Mouse (Mus musculus): ENCODE measurements around the gene Dock9. TPM values are rescaled to one million over a fixed set of nuclear protein-coding genes. Genes with fewer than 3 reads are reported as not detected.

Gene Dock9
- total RNA-seq (2021), result 10 to 100 TPM; 20.9 to 27.5 TPM
- long read RNA-seq, experiment 1, partial matches to known transcripts, result 1 of 3 reads
- long read RNA-seq, experiment 1, other reads (novel, unspliced or antisense), result 2 of 3 reads
- long read RNA-seq, experiment 2, partial matches to known transcripts, result 0 of 2 reads
- long read RNA-seq, experiment 2, other reads (novel, unspliced or antisense), result 2 of 2 reads

DNA sequence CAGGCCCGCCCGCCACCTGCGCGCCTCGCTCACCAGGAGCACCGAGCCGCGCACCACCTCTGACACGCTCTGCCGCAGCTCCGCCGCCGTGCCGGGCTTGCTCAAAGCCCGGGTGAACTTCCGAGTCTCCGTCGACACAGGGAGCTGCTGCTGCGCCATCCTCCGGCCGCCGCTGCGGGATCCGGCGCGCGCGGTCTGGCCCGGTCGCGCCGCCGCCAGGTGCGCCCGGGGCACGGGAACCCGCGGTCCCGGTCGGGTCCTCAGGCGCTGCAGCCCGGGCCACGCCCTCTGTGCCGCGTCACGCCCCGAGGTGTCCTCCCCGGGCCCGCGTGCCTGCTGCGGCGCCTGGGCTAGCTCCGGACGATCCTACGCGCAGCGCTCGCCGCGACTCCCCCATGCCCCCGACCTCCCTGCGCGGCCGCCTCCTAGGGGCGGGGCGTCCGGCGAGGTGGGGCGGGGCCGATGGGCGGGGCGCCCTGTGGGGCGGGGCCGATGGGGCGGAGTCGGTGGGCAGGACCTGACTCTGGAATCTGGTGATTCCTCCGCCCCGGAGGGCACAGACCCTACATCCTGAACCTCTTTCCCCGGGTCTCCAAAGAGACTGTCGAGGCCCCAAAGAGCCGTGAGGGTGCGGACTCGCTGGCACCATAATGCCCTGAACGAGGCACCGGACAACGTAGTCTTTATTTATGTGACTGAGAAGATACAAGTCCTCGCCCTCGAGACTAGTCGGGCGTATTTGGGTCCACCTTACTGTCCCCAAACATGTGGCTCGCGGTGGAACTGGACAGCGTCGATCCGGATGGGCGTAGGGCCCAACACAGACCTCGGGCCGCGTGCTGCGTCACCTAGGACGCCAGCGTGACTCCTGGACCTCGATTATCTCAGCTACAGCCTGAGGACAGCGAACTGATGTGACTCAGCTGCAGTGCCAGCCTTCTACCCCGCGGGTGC lies at the start of gene Dock9:
Gene Dock9 (minus strand): TSS at position 381 of the 954 bp plus-strand sequence.
- DNase-seq, result peak; percentile 92 to 94

DNA sequence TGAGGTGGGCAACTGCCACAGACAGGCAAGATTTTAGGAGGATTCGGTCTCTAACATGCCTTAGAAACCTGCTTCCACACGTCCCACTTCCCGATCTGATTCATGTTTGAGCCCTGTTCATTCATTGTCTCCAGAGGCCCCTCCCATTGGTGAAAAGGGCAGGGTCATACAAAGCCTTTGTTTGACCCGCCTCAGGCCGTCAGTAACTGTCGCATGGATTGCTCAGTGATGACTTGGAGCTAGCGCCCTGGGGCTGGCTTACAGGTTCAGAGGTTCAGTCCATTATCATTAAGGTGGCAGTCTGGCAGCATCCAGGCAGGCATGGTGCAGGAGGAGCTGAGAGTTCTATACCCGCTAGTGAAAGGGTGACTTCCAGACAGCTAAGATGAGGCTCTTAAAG lies 46.8 kb upstream of the Dock9 start:
- DNase-seq, result no peak

DNA sequence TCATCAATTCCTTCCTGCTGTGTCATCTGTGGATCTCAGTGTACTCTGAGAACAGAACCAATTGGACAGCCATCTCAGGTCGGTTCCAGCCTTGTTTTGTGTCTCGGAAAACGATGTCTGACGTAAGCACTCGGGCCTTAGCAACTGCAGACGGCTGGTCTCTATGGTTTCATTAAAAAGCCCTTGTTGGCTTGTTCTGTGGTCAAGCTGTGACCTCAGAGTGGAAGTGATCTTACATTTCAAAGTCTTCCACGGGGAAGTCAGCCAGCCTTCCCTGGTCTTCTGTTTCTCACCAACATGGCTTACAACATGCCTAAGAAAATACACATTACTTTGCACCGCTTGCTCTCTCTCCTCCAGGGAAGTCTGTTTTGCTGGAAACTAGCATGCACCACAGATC lies 42.6 kb upstream of the Dock9 start:
- no peak for DNase-seq

GRCm38 (mm10) chr14:121838161-121838560 lies 40.5 kb upstream of the Dock9 start:
- no peak for DNase-seq

GRCm38 (mm10) chr14:121833001-121833520 lies 35.4 kb upstream of the Dock9 start:
- no peak for DNase-seq

DNA sequence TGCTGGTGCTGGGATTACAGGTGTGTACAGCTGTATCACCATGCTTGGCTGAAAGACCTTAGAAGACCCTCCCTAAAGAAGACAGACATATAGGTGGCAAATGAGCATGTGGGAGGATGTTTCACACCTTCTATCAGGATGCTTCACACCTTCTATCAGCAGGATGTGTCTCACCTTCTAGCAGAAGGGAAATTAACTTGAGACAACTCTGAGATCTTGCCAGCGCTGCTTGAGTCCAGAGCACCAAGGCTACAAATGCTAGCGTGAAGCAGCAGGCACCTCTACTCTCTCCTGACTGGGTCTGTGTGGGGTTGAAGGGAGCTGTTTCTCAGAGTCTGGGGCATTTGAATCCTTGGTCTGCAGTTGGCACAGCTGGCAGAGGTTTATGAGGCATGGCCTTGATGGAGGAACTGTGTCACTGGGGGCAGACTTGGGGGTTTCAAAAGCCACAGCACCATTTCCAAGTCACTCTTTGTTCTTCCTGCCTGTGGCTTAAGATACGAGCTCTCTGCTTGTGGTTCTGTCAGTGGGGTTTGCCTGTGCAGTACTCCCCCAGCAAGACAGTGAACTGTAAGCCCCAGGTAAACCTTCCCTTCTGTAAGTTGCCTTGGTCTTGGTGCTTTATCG lies 32.3 kb upstream of the Dock9 start:
- DNase-seq, result no peak

- no peak for DNase-seq
Measured at GRCm38 (mm10) chr14:121827091-121827490, 29.5 kb upstream of the Dock9 start.

DNA sequence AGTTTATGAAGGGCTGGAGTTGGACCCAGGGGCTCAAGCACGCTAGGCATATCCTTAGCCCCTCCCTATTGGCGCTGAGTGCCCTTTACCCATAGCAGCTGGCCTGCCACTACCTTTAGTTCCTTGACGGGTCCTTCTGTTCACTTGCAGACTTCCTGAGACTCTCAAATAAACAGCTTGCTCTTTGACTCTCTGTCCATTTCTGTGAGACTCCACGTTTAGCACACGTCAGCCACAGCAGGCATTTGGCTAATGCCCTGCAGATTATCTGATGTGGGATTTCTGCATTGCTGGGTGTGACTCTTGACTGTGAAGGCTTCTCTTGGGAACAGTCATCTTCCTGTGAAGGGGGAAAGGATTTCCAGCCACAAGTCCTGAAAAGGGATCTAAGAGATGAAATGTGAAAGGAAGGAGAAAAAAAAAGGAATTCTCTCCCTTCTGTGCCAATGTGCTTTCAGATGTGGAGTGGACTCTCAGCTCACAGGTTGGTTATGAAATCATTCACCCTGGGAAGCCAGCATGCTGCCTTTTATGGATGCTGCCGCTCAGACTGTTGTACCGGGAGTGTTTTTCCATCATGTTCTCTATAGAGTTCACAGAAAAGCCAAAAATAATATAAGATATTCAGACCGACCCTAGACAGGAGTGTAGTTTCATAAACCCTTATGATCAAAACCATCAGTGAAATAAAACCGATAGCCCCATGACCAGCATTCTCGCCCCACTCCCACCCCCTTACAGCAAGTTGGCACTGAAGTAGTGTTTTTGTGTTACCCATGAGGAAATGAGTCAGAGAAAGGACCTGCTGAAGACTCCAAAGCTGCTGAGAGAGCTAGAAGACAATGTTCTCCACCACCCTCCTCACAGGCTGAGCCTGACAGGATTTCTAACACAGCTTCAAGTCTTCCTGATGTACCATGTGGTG lies 28.1 kb upstream of the Dock9 start:
- DNase-seq, result no peak

- peak; percentile 77 to 78 for DNase-seq
Measured at GRCm38 (mm10) chr14:121824322-121825103, 26.9 kb upstream of the Dock9 start.

- DNase-seq, result no peak
Measured at GRCm38 (mm10) chr14:121822997-121823396, 25.4 kb upstream of the Dock9 start.

- no peak for DNase-seq
Measured at GRCm38 (mm10) chr14:121822506-121822905, 24.9 kb upstream of the Dock9 start.

DNA sequence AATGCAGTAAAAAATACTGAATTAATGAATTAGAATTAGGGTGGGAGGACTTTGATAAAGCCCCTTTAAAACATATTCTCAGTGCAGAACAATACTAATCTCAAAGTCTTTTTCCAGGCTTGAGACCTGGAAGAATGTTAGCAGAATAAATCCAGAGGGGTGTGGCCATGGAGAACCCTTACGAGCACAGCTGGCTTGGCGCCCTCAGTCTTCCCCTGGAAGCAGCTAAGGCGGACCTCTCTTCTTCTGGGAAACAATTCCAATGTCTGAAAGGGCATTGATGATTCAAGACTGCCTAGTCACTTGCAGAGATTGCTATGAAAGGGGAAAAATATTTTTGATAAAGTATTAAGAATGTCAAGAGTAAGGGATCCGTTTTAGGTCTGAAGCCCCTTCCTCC lies 9.2 kb upstream of the Dock9 start:
- no peak for DNase-seq

- DNase-seq, result no peak
Measured at GRCm38 (mm10) chr14:121806316-121806715, 8.7 kb upstream of the Dock9 start.

GRCm38 (mm10) chr14:121804461-121804860 lies 6.8 kb upstream of the Dock9 start:
- DNase-seq, result no peak

GRCm38 (mm10) chr14:121800962-121801361 lies 3.3 kb upstream of the Dock9 start:
- peak; percentile 21 to 48 for DNase-seq

DNA sequence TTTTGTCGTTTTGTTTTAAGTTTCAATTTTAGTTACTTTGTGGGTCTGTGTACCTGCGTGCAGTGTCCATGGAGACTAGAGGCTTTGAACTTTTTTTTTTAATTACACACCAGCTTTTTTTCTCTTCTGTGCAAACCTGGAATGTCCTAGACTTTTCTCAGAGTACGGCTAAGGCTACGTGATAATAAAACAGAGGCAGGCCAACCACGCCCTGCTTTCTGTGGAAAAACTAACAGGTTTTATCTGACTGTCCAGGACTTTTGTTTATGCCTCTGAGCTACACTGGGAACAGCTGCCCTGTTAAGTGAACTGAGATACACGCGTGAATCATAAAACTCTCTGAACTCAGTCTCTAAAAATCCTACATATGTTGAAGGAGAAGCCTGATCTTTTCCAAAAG lies 1.5 kb upstream of the Dock9 start:
- no peak for DNase-seq

DNA sequence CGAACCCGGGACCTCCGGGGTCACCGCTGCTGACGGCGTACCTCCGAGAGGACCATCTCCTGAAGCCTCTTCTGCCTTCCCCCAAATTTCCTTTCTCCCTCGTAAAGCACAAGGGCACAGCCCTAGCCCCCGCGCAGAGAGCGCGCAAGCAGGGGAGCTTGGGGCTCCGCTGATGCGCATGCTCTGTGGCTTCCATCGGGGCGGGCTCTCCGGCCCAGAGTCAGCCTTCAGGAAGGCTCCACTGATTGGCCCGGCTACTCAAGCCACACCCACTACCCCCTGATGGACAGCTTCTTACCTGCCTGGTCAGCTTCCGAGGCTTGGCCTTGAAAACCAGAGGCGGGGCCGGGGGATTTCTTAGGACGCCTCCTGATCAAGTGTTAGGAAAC lies 768 bp upstream of the Dock9 start:
- DNase-seq, result peak; percentile 92 to 95

DNA sequence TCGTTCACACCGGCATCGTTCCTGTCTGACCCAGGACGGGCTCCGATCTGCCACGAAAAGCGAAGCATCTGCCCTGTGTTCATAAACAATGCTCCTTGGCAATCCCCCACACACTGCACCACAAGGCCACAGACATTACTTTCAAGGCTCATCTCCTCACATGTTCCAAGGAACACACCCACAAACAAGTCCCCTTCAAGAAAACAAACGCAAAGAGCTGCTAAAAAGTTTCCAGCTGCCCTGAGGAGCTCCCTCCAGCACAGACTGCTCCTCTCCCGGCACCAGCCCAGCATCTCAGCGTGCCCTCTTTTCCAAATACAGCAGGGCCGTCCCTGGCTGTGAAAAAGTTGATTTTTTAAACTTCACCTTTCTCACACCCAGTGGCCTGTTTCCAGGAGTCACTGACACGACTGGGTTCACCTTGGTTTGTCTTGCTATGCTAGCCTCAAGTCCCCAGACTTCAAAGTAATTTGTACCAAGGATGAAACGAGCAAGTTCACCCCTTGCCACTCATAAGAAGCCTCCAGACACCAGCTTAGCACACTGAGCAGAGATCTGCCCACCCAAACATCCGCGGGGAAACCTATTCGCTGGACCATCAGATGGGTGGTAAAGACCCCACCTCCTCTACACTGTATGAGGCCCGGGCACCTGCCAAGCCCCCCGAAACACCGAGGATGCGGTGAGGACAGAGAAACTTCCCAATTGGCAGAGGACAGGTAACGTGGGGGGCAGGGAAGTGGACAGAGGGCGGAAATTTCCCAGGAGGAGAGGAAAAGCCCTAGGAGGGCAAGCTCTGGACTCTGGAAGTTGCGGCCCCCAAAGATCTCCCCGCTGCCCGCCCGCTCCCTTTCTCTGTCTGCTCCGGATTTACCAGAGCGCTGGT lies 823 bp downstream of the Dock9 start:
- peak in 1 of 2 experiments; percentile 10 for DNase-seq

DNA sequence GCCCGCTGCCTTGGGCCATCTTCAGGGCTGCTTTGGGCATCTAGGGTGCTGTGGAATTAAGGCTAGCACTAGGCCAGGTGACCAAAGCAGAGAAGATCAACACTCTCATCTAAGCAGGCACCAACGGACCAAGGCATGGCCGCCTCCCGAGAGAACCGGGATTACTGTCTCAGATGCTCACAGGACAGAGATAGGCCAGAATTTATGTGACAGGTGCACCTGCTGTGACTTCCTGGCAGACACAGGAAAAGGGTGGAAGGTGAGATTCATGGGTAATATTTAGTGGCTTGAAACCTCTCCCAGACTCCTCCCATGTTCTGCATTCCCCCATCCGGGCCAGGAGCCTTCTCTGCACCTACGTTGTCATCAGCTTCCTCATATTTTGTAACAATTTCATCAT lies 2.1 kb downstream of the Dock9 start:
- no peak for DNase-seq

DNA sequence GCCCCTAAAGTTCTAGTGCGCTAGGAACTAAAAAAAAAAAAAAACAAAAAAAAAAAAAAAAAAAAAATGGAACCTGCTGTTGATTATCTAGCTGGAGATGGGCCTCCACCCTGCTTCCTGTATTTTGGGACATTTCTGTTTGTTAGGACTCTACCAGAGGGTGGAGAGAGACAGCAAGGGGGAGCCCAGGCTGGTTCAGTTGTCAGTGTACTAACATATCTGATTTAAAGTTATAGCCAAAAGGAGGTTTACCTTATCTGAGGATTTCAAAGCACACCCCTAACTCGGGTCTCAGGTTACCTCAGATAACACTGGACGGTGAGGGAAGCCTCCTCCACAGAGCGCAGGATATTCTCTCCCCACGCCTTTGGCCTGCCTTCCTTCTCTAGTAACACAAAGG lies 4.0 kb downstream of the Dock9 start:
- no peak for DNase-seq
